Mouse (Mus musculus) ES-Bruce4 (cell line): ENCODE measurements around the gene Spink2. TPM values are rescaled to one million over a fixed set of nuclear protein-coding genes. Genes with fewer than 3 reads are reported as not detected.
A peak's percentile ranks its signal among the peaks of the same experiment; 100 is the strongest.

ENCODE experiments used
- H3K27ac ChIP-seq: 2 replicates; pipeline ENCODE4 v1.5.1; 2012; ENCODE audit warnings: low read length, inconsistent platforms; ENCODE audit not compliant: insufficient read depth
- H3K27me3 ChIP-seq: 2 replicates; pipeline ENCODE4 v1.6.1; 2012; ENCODE audit warnings: mild to moderate bottlenecking, low read length, inconsistent platforms; ENCODE audit not compliant: control insufficient read depth, poor library complexity, insufficient read depth, severe bottlenecking
- H3K36me3 ChIP-seq: 2 replicates; pipeline ENCODE4 v1.6.1; 2012; ENCODE audit warnings: inconsistent platforms, mild to moderate bottlenecking, low read length, moderate library complexity; ENCODE audit not compliant: control insufficient read depth, poor library complexity, insufficient read depth, severe bottlenecking
- H3K4me1 ChIP-seq: one replicate; pipeline ENCODE4 v1.8.1; 2011; ENCODE audit warnings: low read length; ENCODE audit not compliant: control insufficient read depth, insufficient read depth
- H3K4me3 ChIP-seq: 2 replicates; pipeline ENCODE4 v1.5.1; 2011; ENCODE audit warnings: low read depth, mild to moderate bottlenecking, low read length
- H3K9ac ChIP-seq: 2 replicates; pipeline ENCODE4 v1.6.1; 2012; ENCODE audit warnings: low read depth, mild to moderate bottlenecking, inconsistent platforms; ENCODE audit not compliant: poor library complexity, severe bottlenecking
- H3K9me3 ChIP-seq: replicated peaks from 2 replicates; pipeline ENCODE4 v1.6.1; 2012; ENCODE audit warnings: mild to moderate bottlenecking, low read length, inconsistent platforms; ENCODE audit not compliant: control insufficient read depth, poor library complexity, insufficient read depth, severe bottlenecking
- CTCF ChIP-seq: IDR thresholded peaks from one replicate; pipeline ENCODE4 v1.8.1; 2011; ENCODE audit warnings: low read depth, low read length
- EP300 ChIP-seq: IDR thresholded peaks from 2 replicates; pipeline ENCODE4 v1.6.1; 2011; ENCODE audit warnings: low read depth, low read length; ENCODE audit not compliant: insufficient read depth
- POLR2A ChIP-seq: IDR thresholded peaks from one replicate; pipeline ENCODE4 v1.8.1; 2011; ENCODE audit warnings: low read length; ENCODE audit not compliant: insufficient read depth
- polyA plus RNA-seq: library from polyadenylated mRNA; stranded (reverse); fragments of >200 nt; gene quantifications from 2 replicates; pipeline ENCODE4 v1.2.4, GENCODE M21; 2011; ENCODE audit warnings: low read depth; ENCODE audit not compliant: missing spikeins, insufficient read depth, insufficient read length

Spink2 gene
- polyA plus RNA-seq, 1 experiment, result not detected

DNA sequence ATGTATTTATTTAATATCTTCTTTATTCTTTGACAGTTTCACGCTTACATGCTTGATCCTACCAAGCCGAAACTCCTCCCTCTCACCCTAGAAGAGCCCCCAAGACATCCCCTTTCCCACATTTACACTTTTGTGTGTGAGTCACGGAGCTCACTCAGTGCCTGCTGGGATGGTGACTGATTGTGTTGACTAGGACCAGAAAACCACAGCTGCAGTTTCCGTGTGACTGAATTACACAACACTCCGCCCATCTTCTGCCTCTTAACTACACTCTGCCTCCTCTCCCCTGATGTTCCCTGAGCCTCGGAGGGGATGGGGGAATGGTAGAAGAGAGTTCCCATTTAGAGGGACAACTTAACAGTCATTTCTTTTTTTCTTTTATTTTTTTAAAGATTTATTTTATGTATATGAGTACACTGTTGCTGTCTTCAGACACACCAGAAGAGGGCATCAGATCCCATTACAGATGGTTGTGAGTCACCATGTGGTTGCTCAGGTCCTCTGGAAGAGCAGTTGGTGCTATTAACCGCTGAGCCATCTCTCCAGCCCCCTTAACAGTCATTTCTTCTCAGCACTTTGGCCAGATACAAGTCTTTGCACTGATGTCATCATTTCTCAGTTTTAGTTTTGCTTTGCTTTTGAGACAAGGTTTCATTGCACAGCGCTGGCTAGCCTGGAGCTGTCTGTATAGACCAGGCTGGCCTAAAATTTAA, 41.0 kb upstream of the Spink2 start:
- Histone ChIP-seq H3K36me3 (no peaks in the 10 kb centered on the region), H3K4me3 (no peak overlapping the region), H3K4me1 (peaks cover 12% of the 10 kb centered on the region), H3K27me3 (no peaks in the 10 kb centered on the region), H3K9ac (no peak overlapping the region), H3K9me3 (no peaks in the 10 kb centered on the region), H3K27ac (peak overlapping the region; percentile 83; the same call in 1 of the 2 replicates)
- no peak for TF ChIP-seq EP300
- TF ChIP-seq CTCF, result no peak
- no peak for TF ChIP-seq POLR2A

DNA sequence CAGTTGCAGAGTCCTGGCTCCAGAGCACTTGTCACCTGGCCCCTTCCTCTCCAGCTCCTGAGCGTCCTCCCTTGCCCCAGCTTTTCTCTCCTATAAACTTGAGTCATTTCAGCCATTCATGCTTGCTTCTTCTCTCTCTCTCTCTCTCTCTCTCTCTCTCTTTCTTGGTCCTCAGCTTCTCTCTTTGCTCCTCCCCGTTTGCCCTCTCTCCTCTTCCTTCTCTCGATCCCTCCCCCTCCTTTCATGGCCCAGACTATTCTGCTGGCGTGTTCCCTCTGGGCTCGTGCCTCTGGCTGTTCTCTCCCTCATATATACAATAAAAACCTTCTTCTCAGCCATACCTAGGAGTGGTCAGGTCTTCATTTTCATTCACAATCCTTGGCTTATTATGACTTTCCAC, 40.4 kb upstream of the Spink2 start:
- Histone ChIP-seq H3K9me3 (no peaks in the 10 kb centered on the region), H3K4me3 (no peak overlapping the region), H3K36me3 (no peaks in the 10 kb centered on the region), H3K4me1 (peaks cover 8% of the 10 kb centered on the region), H3K27ac (no peak overlapping the region), H3K9ac (no peak overlapping the region), H3K27me3 (no peaks in the 10 kb centered on the region)
- TF ChIP-seq EP300, result no peak
- no peak for TF ChIP-seq CTCF
- TF ChIP-seq POLR2A, result no peak

DNA sequence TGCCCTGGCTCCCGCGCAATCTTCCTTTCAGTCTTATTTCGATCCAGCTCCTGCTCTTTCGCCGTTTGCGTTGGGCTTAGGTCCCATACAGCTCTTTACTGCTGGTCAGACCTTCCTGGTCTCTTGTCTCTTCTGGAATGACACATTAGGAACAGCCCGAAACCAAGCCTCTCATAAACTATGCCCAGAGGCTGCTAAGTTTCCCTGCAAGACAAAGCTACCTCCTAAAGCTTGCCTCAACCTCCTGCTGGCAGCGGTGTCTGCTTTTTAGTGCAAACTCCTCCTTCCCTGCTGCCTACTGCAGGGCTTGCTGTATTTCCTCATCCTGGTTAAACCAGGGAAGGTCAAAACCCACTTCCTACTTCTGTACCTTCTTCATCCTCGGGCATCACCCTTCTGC, 38.8 kb upstream of the Spink2 start:
- Histone ChIP-seq H3K4me1 (peaks cover 4% of the 10 kb centered on the region), H3K27ac (peak overlapping the region; percentile 70), H3K9me3 (no peaks in the 10 kb centered on the region), H3K27me3 (no peaks in the 10 kb centered on the region), H3K9ac (no peak overlapping the region), H3K36me3 (no peaks in the 10 kb centered on the region), H3K4me3 (peak overlapping the region; percentile 25)
- TF ChIP-seq EP300, result peak; percentile 45; the same call in 1 of the 2 replicates
- TF ChIP-seq POLR2A, result no peak
- no peak for TF ChIP-seq CTCF

DNA sequence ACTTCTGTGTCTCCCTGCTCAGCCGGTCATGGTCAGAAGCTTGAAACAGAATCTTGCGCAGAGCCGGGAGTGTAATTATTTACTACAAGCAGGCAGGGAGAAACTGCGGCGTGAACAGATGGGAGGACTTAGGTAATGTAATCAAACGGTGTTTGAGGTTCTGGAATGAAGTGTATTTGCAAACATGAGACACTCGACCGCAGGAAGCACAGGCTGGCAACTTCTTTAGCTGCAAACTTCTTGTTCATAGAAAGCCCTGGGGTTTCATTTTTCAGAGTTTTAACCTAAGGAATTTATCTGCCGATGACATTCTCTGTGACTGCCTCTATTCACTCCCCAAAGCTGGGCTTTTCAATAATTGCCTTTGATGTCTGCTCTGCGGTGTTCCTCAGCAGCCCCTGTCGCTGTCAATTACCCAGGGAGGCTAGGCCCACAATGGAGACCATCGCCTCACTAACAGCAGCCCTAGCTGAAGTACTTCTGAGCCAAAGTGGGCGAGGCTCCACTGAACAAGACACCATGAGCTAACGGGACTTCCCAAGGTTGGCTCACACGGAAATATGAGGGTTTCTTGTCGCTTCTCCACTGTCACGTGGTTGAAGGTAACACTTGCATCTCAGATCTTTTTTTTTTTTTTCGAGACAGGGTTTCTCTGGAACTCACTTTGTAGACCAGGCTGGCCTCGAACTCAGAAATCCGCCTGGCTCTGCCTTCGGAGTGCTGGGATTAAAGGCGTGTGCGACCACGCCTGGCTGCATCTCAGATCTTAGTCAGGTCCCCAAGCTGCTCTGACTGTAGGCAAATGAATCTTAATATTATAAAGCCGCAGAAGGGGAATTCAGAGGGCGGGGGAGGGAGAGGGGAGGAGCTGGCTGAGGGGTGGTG, 34.8 kb upstream of the Spink2 start:
- no peaks in the 10 kb centered on the region for H3K9me3 ChIP-seq
- no peaks in the 10 kb centered on the region for H3K36me3 ChIP-seq
- H3K27me3 ChIP-seq, result no peaks in the 10 kb centered on the region
- TF ChIP-seq CTCF (no peak), POLR2A (no peak), EP300 (no peak)
- H3K27ac ChIP-seq, result no peak overlapping the region
- no peak overlapping the region for H3K4me3 ChIP-seq
- H3K9ac ChIP-seq, result no peak overlapping the region
- H3K4me1 ChIP-seq, result no peaks in the 10 kb centered on the region

DNA sequence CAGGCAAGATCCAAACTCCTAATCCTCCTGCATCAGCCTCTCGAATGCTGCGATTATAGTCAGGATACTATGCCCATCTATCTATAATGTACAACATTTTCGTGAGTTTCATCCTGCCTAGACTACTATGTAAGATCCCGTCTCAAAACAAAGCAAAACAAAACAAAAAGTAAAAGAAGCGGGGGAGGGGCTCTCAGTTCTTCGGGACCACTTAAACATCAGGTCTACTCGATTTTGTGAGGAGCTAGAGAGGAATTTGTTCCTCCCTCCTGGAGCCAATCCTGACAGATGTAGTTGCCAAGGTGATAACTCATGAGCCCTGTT, 34.2 kb upstream of the Spink2 start:
- Histone ChIP-seq H3K4me3 (no peak overlapping the region), H3K4me1 (no peaks in the 10 kb centered on the region), H3K9ac (no peak overlapping the region), H3K27ac (no peak overlapping the region), H3K9me3 (no peaks in the 10 kb centered on the region), H3K27me3 (no peaks in the 10 kb centered on the region), H3K36me3 (no peaks in the 10 kb centered on the region)
- TF ChIP-seq EP300, result no peak
- TF ChIP-seq CTCF, result no peak
- no peak for TF ChIP-seq POLR2A

DNA sequence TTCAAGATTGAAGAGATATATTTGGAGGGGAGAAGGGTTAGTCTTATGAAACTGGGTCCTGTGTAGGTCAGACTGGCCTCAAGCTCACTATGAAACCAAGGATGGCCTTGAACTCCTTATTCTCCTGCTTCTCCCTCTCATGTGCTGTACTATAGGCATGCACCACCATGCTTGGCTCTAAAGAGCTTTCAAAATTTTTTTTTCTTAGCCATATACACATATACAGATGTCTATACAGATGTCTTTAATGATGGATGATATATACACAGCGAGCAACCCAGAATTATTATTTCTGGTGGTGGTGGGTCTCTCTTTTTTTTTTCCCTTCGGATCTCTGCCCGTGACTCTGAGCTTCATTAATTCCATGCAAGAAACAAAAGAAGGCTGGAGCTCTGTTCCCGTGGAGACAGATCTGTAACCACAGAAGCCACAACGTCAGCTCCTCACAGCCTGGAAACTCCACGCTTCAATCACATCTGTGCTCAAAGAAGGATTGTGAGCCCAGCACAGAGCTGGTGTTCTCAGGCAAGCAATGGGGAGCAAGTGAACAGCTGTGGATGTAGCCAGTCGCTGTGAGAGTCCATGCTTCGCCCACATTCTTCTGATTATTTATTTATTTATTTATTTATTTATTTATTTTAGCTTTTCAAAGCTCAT, 33.2 kb upstream of the Spink2 start:
- H3K36me3 ChIP-seq, result no peaks in the 10 kb centered on the region
- TF ChIP-seq CTCF (no peak), EP300 (no peak), POLR2A (no peak)
- peaks cover 2% of the 10 kb centered on the region for H3K4me1 ChIP-seq
- no peaks in the 10 kb centered on the region for H3K9me3 ChIP-seq
- H3K27me3 ChIP-seq, result no peaks in the 10 kb centered on the region
- H3K9ac ChIP-seq, result no peak overlapping the region
- no peak overlapping the region for H3K27ac ChIP-seq
- H3K4me3 ChIP-seq, result no peak overlapping the region
